Mouse (Mus musculus) spleen, adult 2 months (tissue): ENCODE measurements around the gene Tbc1d2b.

Source experiments
- CTCF ChIP-seq: fragments of 200-500 bp; IDR thresholded peaks from 2 replicates; pipeline ENCODE4 v1.5.1; 2011; ENCODE audit warnings: mild to moderate bottlenecking, inconsistent platforms; ENCODE audit not compliant: insufficient read depth, insufficient read length, insufficient replicate concordance; ENCODE audit errors: extremely low read depth
- POLR2A ChIP-seq: fragments of 200-500 bp; IDR thresholded peaks from 2 replicates; pipeline ENCODE4 v1.6.1; 2011; ENCODE audit warnings: low read depth, low read length, inconsistent platforms

- TF ChIP-seq POLR2A (no peak), CTCF (no peak)
Observed at GRCm38 (mm10) chr9:90201541-90201940, 69.1 kb downstream of the Tbc1d2b start.
